Mouse (Mus musculus): ENCODE results near the gene Med25. TPM values are rescaled to one million over a fixed set of nuclear protein-coding genes. Genes with fewer than 3 reads are reported as not detected.

Gene Med25
- polyA plus RNA-seq, 1 experiment = 249 TPM

DNA sequence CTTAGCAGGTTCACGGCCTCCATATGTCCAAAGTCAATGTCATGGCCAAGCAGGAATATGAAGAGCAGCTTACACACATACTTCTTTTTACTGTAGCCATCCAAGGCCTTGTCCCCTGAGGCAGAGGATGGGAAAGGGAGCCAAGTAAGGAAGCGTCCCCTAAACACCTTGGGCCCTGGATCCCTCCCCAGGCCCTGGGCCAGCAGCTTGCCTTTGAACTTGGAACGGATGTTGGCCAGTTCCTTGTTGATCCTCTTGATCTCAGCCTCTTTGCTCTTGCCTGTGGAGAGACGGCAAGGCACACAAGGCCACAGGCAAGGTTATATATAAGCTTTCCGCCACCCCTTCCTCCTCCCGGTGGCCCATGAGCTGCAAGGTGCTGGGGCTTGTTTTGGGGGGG, 23.7 kb upstream of the Med25 start:
- peaks cover 96% of the 10 kb centered on the region for H3K36me3 ChIP-seq (replicated peaks; ENCODE audit: low read length)
- TF ChIP-seq GATA1 (IDR thresholded peaks at IDR 0.05; ENCODE audit: borderline replicate concordance, low read length) = no peak
- no peak for TF ChIP-seq FLI1 (IDR thresholded peaks at IDR 0.05; ENCODE audit: low read length)
- no peak overlapping the region for H3K4me3 ChIP-seq (replicated peaks)
- H3K4me1 ChIP-seq = peaks cover 37% of the 10 kb centered on the region
- H3K27me3 ChIP-seq (replicated peaks) = no peaks in the 10 kb centered on the region
- no peaks in the 10 kb centered on the region for H3K9me3 ChIP-seq

DNA sequence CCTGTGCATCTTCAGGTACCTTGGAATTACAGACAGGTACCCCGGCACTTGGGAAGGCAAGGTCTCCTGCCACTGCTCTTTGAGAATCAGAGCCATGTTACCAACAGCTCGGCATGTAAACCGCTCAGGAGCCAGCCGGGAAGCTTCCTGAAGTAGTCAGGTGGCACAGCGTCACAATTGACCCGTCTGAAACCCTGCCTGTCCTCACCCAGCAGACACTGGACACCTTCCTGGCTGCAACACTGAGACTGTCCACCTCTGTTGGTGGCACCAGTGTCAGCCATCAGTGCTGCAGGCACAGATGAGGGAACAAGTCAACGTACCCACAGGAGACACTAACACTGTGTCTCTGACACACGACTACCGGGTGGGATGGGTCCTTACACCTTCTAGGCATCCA, 22.8 kb upstream of the Med25 start:
- TF ChIP-seq FLI1 (IDR thresholded peaks at IDR 0.05; ENCODE audit: low read length) (no peak), GATA1 (IDR thresholded peaks at IDR 0.05; ENCODE audit: borderline replicate concordance, low read length) (no peak)
- Histone ChIP-seq H3K4me1 (peaks cover 41% of the 10 kb centered on the region), H3K27me3 (replicated peaks) (no peaks in the 10 kb centered on the region), H3K36me3 (replicated peaks; ENCODE audit: low read length) (peaks cover 96% of the 10 kb centered on the region), H3K9me3 (no peaks in the 10 kb centered on the region), H3K4me3 (replicated peaks) (no peak overlapping the region)

DNA sequence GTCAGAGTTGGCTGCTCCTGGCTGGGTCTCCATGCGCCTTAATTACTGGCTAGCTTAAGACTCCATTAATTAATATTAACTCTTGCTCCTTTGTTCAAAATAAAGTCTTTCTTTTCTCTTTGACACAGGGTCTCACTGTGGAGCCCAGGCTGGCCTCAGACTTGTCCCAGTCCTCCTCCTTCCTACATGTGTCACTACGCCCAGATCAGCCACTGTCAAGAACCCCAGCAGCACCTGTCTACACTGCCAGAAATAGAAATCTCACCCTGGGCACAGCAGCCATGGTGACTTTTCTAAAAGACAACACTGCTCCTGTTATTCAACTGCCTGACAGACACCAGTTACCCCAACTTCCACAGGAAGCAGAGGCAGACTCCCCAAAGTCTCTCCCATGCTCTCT, 21.9 kb upstream of the Med25 start:
- Histone ChIP-seq H3K4me1 (peaks cover 46% of the 10 kb centered on the region), H3K9me3 (no peaks in the 10 kb centered on the region), H3K36me3 (replicated peaks; ENCODE audit: low read length) (peaks cover 98% of the 10 kb centered on the region), H3K4me3 (replicated peaks) (no peak overlapping the region), H3K27me3 (replicated peaks) (no peaks in the 10 kb centered on the region)
- TF ChIP-seq FLI1 (IDR thresholded peaks at IDR 0.05; ENCODE audit: low read length) (no peak), GATA1 (IDR thresholded peaks at IDR 0.05; ENCODE audit: borderline replicate concordance, low read length) (no peak)

DNA sequence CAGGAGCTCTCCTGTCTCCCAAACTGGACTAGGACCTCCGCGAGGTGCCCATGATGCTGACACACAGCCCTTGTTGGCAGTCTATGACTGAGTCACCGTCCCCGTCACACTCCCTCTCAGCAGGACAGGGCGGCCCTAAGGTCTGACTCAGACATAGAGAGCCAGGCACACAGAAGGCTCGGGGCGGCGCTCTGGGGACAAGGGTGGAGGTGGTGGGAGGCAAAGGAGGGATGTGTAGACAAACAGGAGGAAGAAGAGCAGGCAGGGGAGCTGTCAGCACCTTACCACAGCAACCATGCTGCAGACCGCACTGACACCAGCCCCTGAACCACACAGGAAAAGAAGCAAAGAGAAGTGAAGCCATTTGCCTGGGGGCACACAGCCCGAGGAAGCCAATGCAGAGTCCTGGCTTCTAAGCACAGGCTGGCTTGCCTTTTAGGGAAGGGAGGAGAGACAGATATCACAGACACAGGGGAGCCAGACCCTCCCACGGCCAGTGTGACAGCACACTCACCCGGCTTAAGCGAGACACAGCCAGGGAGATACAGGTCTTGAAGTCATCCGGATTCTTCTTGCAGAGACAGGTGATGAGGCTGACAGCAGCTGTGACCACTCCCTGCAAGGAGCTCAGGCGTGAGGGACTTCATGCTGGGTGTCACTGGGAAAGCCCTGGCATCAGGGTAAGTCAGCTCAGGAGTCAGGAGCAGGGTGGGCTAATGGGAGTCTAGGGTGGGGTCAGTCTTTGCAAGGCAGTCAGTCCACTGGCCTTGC, 16.4 kb upstream of the Med25 start:
- no peaks in the 10 kb centered on the region for H3K9me3 ChIP-seq
- peaks cover 30% of the 10 kb centered on the region for H3K4me1 ChIP-seq
- TF ChIP-seq FLI1 (IDR thresholded peaks at IDR 0.05; ENCODE audit: low read length) (no peak), GATA1 (IDR thresholded peaks at IDR 0.05; ENCODE audit: borderline replicate concordance, low read length) (no peak)
- no peak overlapping the region for H3K4me3 ChIP-seq (replicated peaks)
- peaks cover 100% of the 10 kb centered on the region for H3K36me3 ChIP-seq (replicated peaks; ENCODE audit: low read length)
- no peaks in the 10 kb centered on the region for H3K27me3 ChIP-seq (replicated peaks)

DNA sequence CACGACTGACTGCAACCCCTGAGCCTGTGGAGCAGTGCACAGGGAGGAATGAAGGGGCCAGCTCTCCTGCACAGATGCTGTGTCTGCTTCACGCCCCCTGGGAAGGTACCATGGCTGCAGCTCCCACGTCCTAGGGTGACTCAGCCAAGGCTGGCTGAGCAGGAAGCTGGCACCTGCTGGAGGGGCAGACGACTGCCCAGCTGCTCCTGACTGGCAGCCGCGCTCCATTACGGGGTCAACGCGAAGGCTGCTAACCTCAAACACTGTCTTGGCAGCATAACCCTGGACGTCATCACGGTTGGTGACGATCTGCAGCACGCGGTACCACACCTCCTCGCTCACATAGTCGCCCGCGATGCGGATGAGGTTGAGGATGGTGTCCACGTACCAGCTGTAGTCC, 12.9 kb upstream of the Med25 start:
- peaks cover 100% of the 10 kb centered on the region for H3K36me3 ChIP-seq (replicated peaks; ENCODE audit: low read length)
- H3K4me1 ChIP-seq = peaks cover 38% of the 10 kb centered on the region
- H3K27me3 ChIP-seq (replicated peaks) = no peaks in the 10 kb centered on the region
- no peaks in the 10 kb centered on the region for H3K9me3 ChIP-seq
- H3K4me3 ChIP-seq (replicated peaks) = peak overlapping the region; percentile 30
- TF ChIP-seq GATA1 (IDR thresholded peaks at IDR 0.05; ENCODE audit: borderline replicate concordance, low read length) (no peak), FLI1 (IDR thresholded peaks at IDR 0.05; ENCODE audit: low read length) (no peak)

DNA sequence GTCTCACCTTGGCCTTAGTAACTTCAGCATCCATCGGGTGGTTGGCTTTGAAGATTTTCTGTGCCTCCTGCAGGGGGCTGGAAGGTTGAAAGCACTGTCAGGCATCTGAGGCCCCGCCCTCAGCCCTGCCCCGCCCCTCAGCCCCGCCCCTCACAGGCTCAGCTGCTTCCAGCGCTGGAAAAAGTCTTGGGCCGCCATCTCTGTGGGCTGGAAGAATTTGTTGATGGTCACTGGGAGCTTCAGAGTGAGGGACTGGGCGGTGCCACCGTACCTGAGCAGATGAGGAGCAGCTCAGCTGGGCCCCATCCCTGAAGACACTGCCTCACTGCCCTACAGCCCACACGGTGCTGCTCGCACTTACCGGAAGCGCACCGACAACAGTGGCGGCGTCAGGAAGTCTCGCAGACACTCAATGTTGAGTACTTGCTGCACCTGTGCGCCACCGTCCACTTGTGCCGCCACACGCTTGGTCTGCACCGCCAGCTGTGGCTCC, 8.8 kb upstream of the Med25 start:
- Histone ChIP-seq H3K36me3 (replicated peaks; ENCODE audit: low read length) (peaks cover 93% of the 10 kb centered on the region), H3K27me3 (replicated peaks) (no peaks in the 10 kb centered on the region), H3K9me3 (no peaks in the 10 kb centered on the region), H3K4me3 (replicated peaks) (peak overlapping the region; percentile 81), H3K4me1 (peaks cover 59% of the 10 kb centered on the region)
- TF ChIP-seq GATA1 (IDR thresholded peaks at IDR 0.05; ENCODE audit: borderline replicate concordance, low read length) (no peak), FLI1 (IDR thresholded peaks at IDR 0.05; ENCODE audit: low read length) (no peak)

DNA sequence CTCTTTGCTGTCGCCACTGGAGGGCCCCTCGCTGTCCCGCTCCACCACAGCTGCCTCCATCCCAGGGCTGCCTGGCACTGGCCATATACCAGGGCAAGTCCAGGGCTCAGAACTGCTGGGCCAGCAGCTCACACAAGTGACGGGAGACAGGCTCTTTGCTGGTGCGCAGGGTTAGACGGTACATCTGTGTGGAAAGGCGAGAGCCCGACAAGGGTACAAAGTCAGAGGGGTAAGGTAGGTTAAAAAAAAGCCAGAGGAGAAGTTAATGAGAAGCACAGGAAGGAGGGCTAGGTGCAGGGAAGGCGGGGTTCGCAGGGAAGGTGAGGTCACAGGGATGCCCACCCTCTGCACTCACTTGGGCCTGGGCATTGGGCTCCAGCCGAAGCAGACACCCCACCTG, 8.1 kb upstream of the Med25 start:
- no peak for TF ChIP-seq GATA1 (IDR thresholded peaks at IDR 0.05; ENCODE audit: borderline replicate concordance, low read length)
- TF ChIP-seq FLI1 (IDR thresholded peaks at IDR 0.05; ENCODE audit: low read length) = no peak
- H3K4me1 ChIP-seq = peaks cover 58% of the 10 kb centered on the region
- H3K36me3 ChIP-seq (replicated peaks; ENCODE audit: low read length) = peaks cover 87% of the 10 kb centered on the region

DNA sequence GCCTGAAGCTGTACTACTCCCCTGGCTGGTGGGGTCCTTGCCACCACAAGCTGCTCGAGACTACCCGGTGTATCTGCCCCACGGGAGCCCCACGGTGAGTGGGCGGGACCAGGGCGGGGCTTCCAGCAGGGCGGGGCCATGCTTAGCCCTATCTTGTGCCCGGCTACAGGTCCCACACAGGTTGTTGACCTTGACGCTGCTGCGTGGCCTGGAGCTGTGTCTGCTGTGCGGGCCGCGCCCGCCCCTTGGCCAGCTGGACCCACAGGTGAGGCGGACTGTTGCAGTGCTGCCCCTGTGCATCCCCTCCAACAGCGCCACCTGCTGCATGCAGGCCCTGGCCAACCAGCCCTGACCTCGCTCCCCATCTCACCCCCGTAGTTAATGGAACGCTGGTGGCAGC, 6.1 kb upstream of the Med25 start:
- peak overlapping the region; percentile 26 for H3K4me3 ChIP-seq (replicated peaks)
- TF ChIP-seq GATA1 (IDR thresholded peaks at IDR 0.05; ENCODE audit: borderline replicate concordance, low read length) (no peak), FLI1 (IDR thresholded peaks at IDR 0.05; ENCODE audit: low read length) (no peak)
- peaks cover 63% of the 10 kb centered on the region for H3K4me1 ChIP-seq
- H3K36me3 ChIP-seq (replicated peaks; ENCODE audit: low read length) = peaks cover 66% of the 10 kb centered on the region
- no peaks in the 10 kb centered on the region for H3K27me3 ChIP-seq (replicated peaks)
- no peaks in the 10 kb centered on the region for H3K9me3 ChIP-seq

More for the DNA sequence above, 8.1 kb upstream of the Med25 start:
- no peaks in the 10 kb centered on the region for H3K9me3 ChIP-seq
- no peak overlapping the region for H3K4me3 ChIP-seq (replicated peaks)
- no peaks in the 10 kb centered on the region for H3K27me3 ChIP-seq (replicated peaks)

DNA sequence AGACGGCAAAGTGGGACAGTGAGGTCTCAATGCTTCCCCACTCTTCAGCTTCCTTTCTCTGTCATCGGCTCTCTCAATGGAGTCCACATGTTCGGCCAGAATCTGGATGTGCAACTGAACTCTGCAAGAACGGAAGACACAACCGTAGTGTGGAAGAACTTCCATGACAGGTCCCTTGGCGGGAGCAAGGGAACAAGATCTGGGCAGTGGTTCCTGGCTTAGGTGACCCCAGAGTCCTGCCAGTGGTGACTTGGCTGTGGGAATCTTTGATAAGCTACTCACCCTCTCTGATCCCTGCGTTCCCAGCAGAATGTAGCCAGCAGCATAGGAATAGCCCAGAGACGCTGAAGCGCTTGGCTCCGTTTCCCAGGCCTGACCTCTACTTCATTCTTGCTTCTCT, 4.0 kb upstream of the Med25 start:
- Histone ChIP-seq H3K27me3 (replicated peaks) (no peaks in the 10 kb centered on the region), H3K4me3 (replicated peaks) (peak overlapping the region; percentile 94), H3K4me1 (peaks cover 68% of the 10 kb centered on the region), H3K36me3 (replicated peaks; ENCODE audit: low read length) (peaks cover 45% of the 10 kb centered on the region), H3K9me3 (no peaks in the 10 kb centered on the region)
- TF ChIP-seq GATA1 (IDR thresholded peaks at IDR 0.05; ENCODE audit: borderline replicate concordance, low read length) (no peak), FLI1 (IDR thresholded peaks at IDR 0.05; ENCODE audit: low read length) (no peak)

DNA sequence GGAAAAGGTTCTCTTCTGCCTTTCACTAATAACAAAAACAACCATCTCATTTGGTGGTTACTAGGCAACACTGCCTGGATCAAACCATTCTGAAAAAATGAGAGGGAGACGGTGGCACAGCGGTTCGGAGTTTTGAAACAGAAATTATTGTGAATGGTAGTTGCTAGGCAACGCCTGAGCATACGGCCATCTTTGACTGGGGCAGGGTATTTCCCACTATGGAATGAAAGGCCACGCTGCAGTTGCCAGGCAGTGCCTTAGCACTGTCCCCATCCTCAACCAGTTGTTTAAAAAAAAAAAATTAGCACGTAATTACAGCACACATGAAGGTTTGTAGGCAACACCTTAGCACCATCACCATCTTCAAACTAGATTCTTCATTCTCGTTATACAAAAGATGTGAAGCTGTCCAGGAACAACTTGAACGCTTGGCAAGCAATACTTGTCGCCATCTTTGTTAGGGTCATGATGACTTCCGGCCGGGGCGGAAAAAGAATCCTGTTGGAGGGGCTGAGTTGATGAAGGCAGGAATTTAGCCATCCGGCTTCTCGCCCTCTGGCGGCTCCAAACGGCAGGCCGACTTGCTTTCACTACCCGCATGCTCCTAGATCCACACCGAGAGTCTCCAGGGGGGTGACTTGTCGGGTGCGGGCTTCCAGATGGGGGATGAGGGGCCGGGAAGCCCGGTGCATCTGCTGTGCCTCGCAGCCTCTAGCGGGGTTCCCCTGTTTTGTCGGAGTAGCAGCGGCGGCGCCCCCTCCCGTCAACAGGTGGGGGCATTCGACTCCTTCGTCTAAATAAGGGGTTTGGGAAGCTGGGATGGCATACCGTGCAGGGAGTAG, 3.3 kb upstream of the Med25 start, which contains the start of gene Fuz:
TSS of gene Fuz (plus strand) at position 487 of the 842 bp plus-strand sequence.
- peaks cover 41% of the 10 kb centered on the region for H3K36me3 ChIP-seq (replicated peaks; ENCODE audit: low read length)
- TF ChIP-seq GATA1 (IDR thresholded peaks at IDR 0.05; ENCODE audit: borderline replicate concordance, low read length) (no peak), FLI1 (IDR thresholded peaks at IDR 0.05; ENCODE audit: low read length) (no peak)
- H3K27me3 ChIP-seq (replicated peaks) = no peaks in the 10 kb centered on the region
- H3K4me3 ChIP-seq (replicated peaks) = peak within 1 kb of the TSS; percentile 94
- H3K4me1 ChIP-seq = peaks cover 68% of the 10 kb centered on the region
- H3K9me3 ChIP-seq = no peaks in the 10 kb centered on the region
